Mouse (Mus musculus) forebrain, embryonic 13.5 days (tissue): ENCODE data around the gene Cant1. TPM values are rescaled to one million over a fixed set of nuclear protein-coding genes. Genes with fewer than 3 reads are reported as not detected.
A peak's percentile ranks its signal among the peaks of the same experiment; 100 is the strongest.

Source experiments
- ATAC-seq: fragments of 200-750 bp; cut with Nextera tagmentation; 2 replicates; pipeline ENCODE4 v1.8.0; 2017
- H3K27ac ChIP-seq: fragments of 300-500 bp; sonication (generic); 2 replicates; pipeline ENCODE4 v1.5.1; 2015; ENCODE audit warnings: inconsistent platforms, mild to moderate bottlenecking, moderate library complexity
- H3K27me3 ChIP-seq: fragments of 300-500 bp; sonication (generic); 2 replicates; pipeline ENCODE4 v1.6.1; 2015; ENCODE audit warnings: mild to moderate bottlenecking, inconsistent platforms
- H3K36me3 ChIP-seq: fragments of 300-500 bp; sonication (generic); 2 replicates; pipeline ENCODE4 v1.6.1; 2015; ENCODE audit warnings: mild to moderate bottlenecking, inconsistent platforms; ENCODE audit not compliant: poor library complexity, severe bottlenecking
- H3K4me1 ChIP-seq: fragments of 300-500 bp; sonication (generic); 2 replicates; pipeline ENCODE4 v1.6.1; 2015; ENCODE audit warnings: inconsistent platforms
- H3K4me2 ChIP-seq: fragments of 300-500 bp; sonication (generic); 2 replicates; pipeline ENCODE4 v1.6.1; 2015; ENCODE audit warnings: inconsistent platforms, mild to moderate bottlenecking, moderate library complexity
- H3K4me3 ChIP-seq: fragments of 300-500 bp; sonication (generic); 2 replicates; pipeline ENCODE4 v1.5.1; 2015; ENCODE audit warnings: mild to moderate bottlenecking, inconsistent platforms
- H3K9ac ChIP-seq: fragments of 300-500 bp; sonication (generic); 2 replicates; pipeline ENCODE4 v1.6.1; 2015; ENCODE audit warnings: mild to moderate bottlenecking, inconsistent platforms
- H3K9me3 ChIP-seq: fragments of 300-500 bp; sonication (generic); replicated peaks from 2 replicates; pipeline ENCODE4 v1.6.1; 2016; ENCODE audit warnings: inconsistent platforms
- WGBS: fragments of 180-500 bp; shearing (Covaris S2); methylation state at CpG from one replicate; pipeline ENCODE4 v1.1.7; 2015; 5-methylcytosine and 5-hydroxymethylcytosine counted together
- polyA plus RNA-seq: library from polyadenylated mRNA; unstranded; fragments of >200 nt; fragmentation: Nextera tagmentation; extraction: Ambion mirVana; gene quantifications from 2 replicates; pipeline ENCODE4 v1.2.1, GENCODE M21; 2015

Cant1 gene
- polyA plus RNA-seq, 1 experiment from 2014 or later = 20.3 TPM

- Histone ChIP-seq H3K36me3 (no peaks in the 10 kb centered on the region), H3K27ac (no peak overlapping the region), H3K4me1 (peaks cover 43% of the 10 kb centered on the region), H3K27me3 (peaks cover 21% of the 10 kb centered on the region), H3K9me3 (no peaks in the 10 kb centered on the region), H3K9ac (peak overlapping the region; percentile 30; the same call in 1 of the 2 replicates), H3K4me2 (peak overlapping the region; percentile 48), H3K4me3 (peak overlapping the region; percentile 23)
- 7% methylated on average over 11 of the region's 11 CpGs for WGBS
- no peak for ATAC-seq
These were observed 9.6 kb upstream of the Cant1 start for GRCm38 (mm10) chr11:118428460-118428868.

GRCm38 (mm10) chr11:118427986-118428385 lies 9.1 kb upstream of the Cant1 start, which contains the start of gene C1qtnf1:
TSS of gene C1qtnf1 (plus strand) at chr11:118428203.
- no peaks in the 10 kb centered on the region for H3K36me3 ChIP-seq
- H3K4me1 ChIP-seq = peaks cover 43% of the 10 kb centered on the region
- H3K9ac ChIP-seq = peak within 1 kb of the TSS; percentile 30; the same call in 1 of the 2 replicates
- no peaks in the 10 kb centered on the region for H3K9me3 ChIP-seq
- H3K27me3 ChIP-seq = peaks cover 21% of the 10 kb centered on the region
- no peak within 1 kb of the TSS for H3K27ac ChIP-seq
- peak within 1 kb of the TSS; percentile 23 for H3K4me3 ChIP-seq
- no peak for ATAC-seq
- H3K4me2 ChIP-seq = peak within 1 kb of the TSS; percentile 48
- 4% methylated on average over 8 of the region's 8 CpGs for WGBS

GRCm38 (mm10) chr11:118427266-118427779 lies 8.4 kb upstream of the Cant1 start:
- Histone ChIP-seq H3K4me2 (no peak overlapping the region; the same call in 1 of the 2 replicates), H3K9me3 (no peaks in the 10 kb centered on the region), H3K9ac (no peak overlapping the region), H3K27ac (no peak overlapping the region), H3K36me3 (no peaks in the 10 kb centered on the region), H3K4me3 (no peak overlapping the region), H3K27me3 (peaks cover 21% of the 10 kb centered on the region), H3K4me1 (peaks cover 43% of the 10 kb centered on the region)
- no peak for ATAC-seq
- 56% methylated on average over 3 of the region's 3 CpGs for WGBS

- Histone ChIP-seq H3K36me3 (no peaks in the 10 kb centered on the region), H3K4me1 (peaks cover 41% of the 10 kb centered on the region), H3K9me3 (no peaks in the 10 kb centered on the region), H3K9ac (no peak overlapping the region), H3K4me2 (no peak overlapping the region), H3K27me3 (peaks cover 21% of the 10 kb centered on the region), H3K4me3 (no peak overlapping the region), H3K27ac (no peak overlapping the region)
- ATAC-seq = no peak
- 70% methylated on average over 5 of the region's 5 CpGs for WGBS
These were observed 7.9 kb upstream of the Cant1 start for GRCm38 (mm10) chr11:118426765-118427164.

GRCm38 (mm10) chr11:118424621-118425335 lies 5.9 kb upstream of the Cant1 start:
- H3K9me3 ChIP-seq = no peaks in the 10 kb centered on the region
- H3K27ac ChIP-seq = peak overlapping the region; percentile 75; the same call in 1 of the 2 replicates
- WGBS = 77% methylated on average over 13 of the region's 13 CpGs
- no peaks in the 10 kb centered on the region for H3K36me3 ChIP-seq
- H3K4me3 ChIP-seq = no peak overlapping the region
- H3K4me1 ChIP-seq = peaks cover 42% of the 10 kb centered on the region
- no peak for ATAC-seq
- no peak overlapping the region for H3K4me2 ChIP-seq
- peaks cover 21% of the 10 kb centered on the region for H3K27me3 ChIP-seq
- H3K9ac ChIP-seq = no peak overlapping the region

- H3K9me3 ChIP-seq = no peaks in the 10 kb centered on the region
- H3K4me3 ChIP-seq = no peak overlapping the region
- peak overlapping the region; percentile 75 for H3K27ac ChIP-seq
- 6% methylated on average over 18 of the region's 18 CpGs for WGBS
- H3K4me1 ChIP-seq = peaks cover 44% of the 10 kb centered on the region
- H3K27me3 ChIP-seq = peaks cover 12% of the 10 kb centered on the region; the same call in 1 of the 2 replicates
- H3K36me3 ChIP-seq = no peaks in the 10 kb centered on the region
- peak; percentile 22; the same call in 1 of the 2 replicates for ATAC-seq
- H3K4me2 ChIP-seq = peak overlapping the region; percentile 48
- H3K9ac ChIP-seq = 0 out of 2 replicates have a peak overlapping the region, but pooled peaks have one; percentile 35
These were observed 4.5 kb upstream of the Cant1 start for GRCm38 (mm10) chr11:118423266-118423971.

GRCm38 (mm10) chr11:118420261-118420660 lies 1.4 kb upstream of the Cant1 start:
- 82% methylated on average over 7 of the region's 7 CpGs for WGBS

GRCm38 (mm10) chr11:118418442-118418833 lies 448 bp downstream of the Cant1 start:
- Histone ChIP-seq H3K9ac (peak overlapping the region; percentile 91), H3K36me3 (peaks cover 22% of the 10 kb centered on the region), H3K4me1 (peaks cover 46% of the 10 kb centered on the region), H3K27me3 (no peaks in the 10 kb centered on the region), H3K9me3 (no peaks in the 10 kb centered on the region), H3K4me3 (peak overlapping the region; percentile 78), H3K27ac (no peak overlapping the region; the same call in 1 of the 2 replicates), H3K4me2 (peak overlapping the region; percentile 93)
- 3% methylated on average over 12 of the region's 12 CpGs for WGBS
- peak; percentile 36; the same call in 1 of the 2 replicates for ATAC-seq

More at GRCm38 (mm10) chr11:118420261-118420660, 1.4 kb upstream of the Cant1 start:
- ATAC-seq = no peak
- Histone ChIP-seq H3K4me1 (peaks cover 56% of the 10 kb centered on the region), H3K4me2 (no peak overlapping the region), H3K4me3 (no peak overlapping the region), H3K36me3 (peaks cover 9% of the 10 kb centered on the region), H3K9ac (no peak overlapping the region), H3K27ac (no peak overlapping the region), H3K9me3 (no peaks in the 10 kb centered on the region), H3K27me3 (no peaks in the 10 kb centered on the region)

GRCm38 (mm10) chr11:118417496-118417895 lies 1.4 kb downstream of the Cant1 start:
- no peak overlapping the region for H3K27ac ChIP-seq
- 97% methylated on average over 9 of the region's 9 CpGs for WGBS
- H3K4me1 ChIP-seq = peaks cover 47% of the 10 kb centered on the region
- H3K27me3 ChIP-seq = no peaks in the 10 kb centered on the region
- ATAC-seq = no peak
- 0 out of 2 replicates have a peak overlapping the region, but pooled peaks have one; percentile 78 for H3K4me3 ChIP-seq
- H3K9me3 ChIP-seq = no peaks in the 10 kb centered on the region
- peak overlapping the region; percentile 91 for H3K9ac ChIP-seq
- H3K36me3 ChIP-seq = peaks cover 22% of the 10 kb centered on the region
- H3K4me2 ChIP-seq = peak overlapping the region; percentile 93

- Histone ChIP-seq H3K36me3 (peaks cover 27% of the 10 kb centered on the region), H3K27me3 (no peaks in the 10 kb centered on the region), H3K9me3 (no peaks in the 10 kb centered on the region), H3K9ac (0 out of 2 replicates have a peak overlapping the region, but pooled peaks have one; percentile 18), H3K4me2 (no peak overlapping the region), H3K4me3 (no peak overlapping the region), H3K27ac (no peak overlapping the region), H3K4me1 (peaks cover 50% of the 10 kb centered on the region)
- 84% methylated on average over 7 of the region's 7 CpGs for WGBS
- ATAC-seq = no peak
These were observed 2.8 kb downstream of the Cant1 start for GRCm38 (mm10) chr11:118416046-118416445.

- 89% methylated on average over 6 of the region's 6 CpGs for WGBS
- peaks cover 31% of the 10 kb centered on the region for H3K36me3 ChIP-seq
- ATAC-seq = no peak
These were observed 3.3 kb downstream of the Cant1 start for GRCm38 (mm10) chr11:118415630-118416029.

GRCm38 (mm10) chr11:118414270-118414669 lies 4.6 kb downstream of the Cant1 start:
- Histone ChIP-seq H3K27me3 (no peaks in the 10 kb centered on the region), H3K36me3 (peaks cover 45% of the 10 kb centered on the region)

More at GRCm38 (mm10) chr11:118415630-118416029, 3.3 kb downstream of the Cant1 start:
- H3K4me3 ChIP-seq = no peak overlapping the region
- H3K9ac ChIP-seq = no peak overlapping the region
- H3K9me3 ChIP-seq = no peaks in the 10 kb centered on the region
- peaks cover 50% of the 10 kb centered on the region for H3K4me1 ChIP-seq
- no peak overlapping the region for H3K4me2 ChIP-seq
- H3K27ac ChIP-seq = no peak overlapping the region
- no peaks in the 10 kb centered on the region for H3K27me3 ChIP-seq

More at GRCm38 (mm10) chr11:118414270-118414669, 4.6 kb downstream of the Cant1 start:
- Histone ChIP-seq H3K9me3 (no peaks in the 10 kb centered on the region), H3K4me3 (no peak overlapping the region), H3K4me2 (no peak overlapping the region), H3K27ac (no peak overlapping the region), H3K9ac (no peak overlapping the region), H3K4me1 (peaks cover 44% of the 10 kb centered on the region)
- WGBS = 92% methylated on average over 5 of the region's 5 CpGs
- no peak for ATAC-seq
